Mouse (Mus musculus) erythroblast, embryonic 14.5 days (primary cell): ENCODE data around the gene Trabd2b.

ENCODE experiments used
- GATA1 ChIP-seq: IDR thresholded peaks from 2 replicates; pipeline ENCODE4 v1.6.1; 2012; ENCODE audit warnings: low read length, inconsistent platforms, mixed read lengths
- TAL1 ChIP-seq: IDR thresholded peaks from 3 replicates; pipeline ENCODE4 v1.6.1; 2012; ENCODE audit warnings: low read length, inconsistent platforms, mixed read lengths

- TF ChIP-seq GATA1 (no peak), TAL1 (no peak)
Measured at GRCm38 (mm10) chr4:114367840-114368239, 38.7 kb upstream of the Trabd2b start.
